Mouse (Mus musculus) spleen, adult 2 months (tissue): Measurements from ENCODE around the gene Vsig8. TPM values are rescaled to one million over a fixed set of nuclear protein-coding genes. Genes with fewer than 3 reads are reported as not detected.

Experiments used
- DNase-seq, 2 experiments: peaks; one replicate each; pipeline versions ENCODE4 v3.0.0 to v3.0.0-alpha.2; 2012 to 2021; ENCODE audit warnings: low spot score in 2 of 2, low read depth in 1 of 2
- H3K27ac ChIP-seq: fragments of 200-500 bp; 2 replicates; pipeline ENCODE4 v1.5.1; 2012; ENCODE audit warnings: low read length, inconsistent platforms; ENCODE audit not compliant: insufficient read depth
- H3K27me3 ChIP-seq: fragments of 200-500 bp; 2 replicates; pipeline ENCODE4 v1.6.1; 2012; ENCODE audit warnings: mild to moderate bottlenecking, moderate library complexity, low read length, inconsistent platforms; ENCODE audit not compliant: control insufficient read depth, insufficient read depth
- H3K36me3 ChIP-seq: fragments of 200-500 bp; 2 replicates; pipeline ENCODE4 v1.6.1; 2012; ENCODE audit warnings: mild to moderate bottlenecking, low read length, inconsistent platforms; ENCODE audit not compliant: control insufficient read depth, insufficient read depth
- H3K4me1 ChIP-seq: fragments of 200-500 bp; 2 replicates; pipeline ENCODE4 v1.6.1; 2011; ENCODE audit warnings: inconsistent platforms; ENCODE audit not compliant: control insufficient read depth, insufficient read depth, insufficient read length
- H3K4me3 ChIP-seq: fragments of 200-500 bp; 2 replicates; pipeline ENCODE4 v1.5.1; 2011; ENCODE audit warnings: mild to moderate bottlenecking, inconsistent platforms; ENCODE audit not compliant: insufficient read depth, insufficient read length; ENCODE audit errors: extremely low read depth
- CTCF ChIP-seq: fragments of 200-500 bp; IDR thresholded peaks from 2 replicates; pipeline ENCODE4 v1.5.1; 2011; ENCODE audit warnings: mild to moderate bottlenecking, inconsistent platforms; ENCODE audit not compliant: insufficient read depth, insufficient read length, insufficient replicate concordance; ENCODE audit errors: extremely low read depth
- POLR2A ChIP-seq: fragments of 200-500 bp; IDR thresholded peaks from 2 replicates; pipeline ENCODE4 v1.6.1; 2011; ENCODE audit warnings: low read depth, low read length, inconsistent platforms
- WGBS: fragments of 180-500 bp; shearing (Covaris S2); methylation state at CpG from one replicate; pipeline ENCODE4 v1.1.7; 2018; 5-methylcytosine and 5-hydroxymethylcytosine counted together
- polyA plus RNA-seq: library from polyadenylated mRNA; depleted of rRNA; stranded (reverse); fragments of >200 nt; gene quantifications from 2 replicates; pipeline ENCODE4 v1.2.3, GENCODE M21; 2012; rRNA removed

Gene Vsig8
- polyA plus RNA-seq, 1 experiment, result 0.09 TPM

- Histone ChIP-seq H3K27me3 (no peaks in the 10 kb centered on the region), H3K27ac (no peak overlapping the region), H3K36me3 (no peaks in the 10 kb centered on the region), H3K4me3 (no peak overlapping the region), H3K4me1 (no peaks in the 10 kb centered on the region)
- no peak for DNase-seq
- 83% methylated on average over 10 of the region's 10 CpGs for WGBS
- TF ChIP-seq POLR2A (no peak), CTCF (no peak)
Observed at GRCm38 (mm10) chr1:172611304-172611703, 55.6 kb downstream of the Vsig8 start.

- H3K36me3 ChIP-seq, result no peaks in the 10 kb centered on the region
- H3K4me1 ChIP-seq, result no peaks in the 10 kb centered on the region
- 30% methylated on average over 1 of the region's 1 CpGs for WGBS
- no peak for TF ChIP-seq POLR2A
- TF ChIP-seq CTCF, result no peak
- H3K27ac ChIP-seq, result no peak overlapping the region
- no peaks in the 10 kb centered on the region for H3K27me3 ChIP-seq
- no peak for DNase-seq
- H3K4me3 ChIP-seq, result no peak overlapping the region
Observed at GRCm38 (mm10) chr1:172612745-172613144, 57.0 kb downstream of the Vsig8 start.

Other genes starting within 250 kb of the Vsig8 start
- gene Kcnj9, start 226.6 kb upstream of the Vsig8 start, polyA plus RNA-seq, result 2.1 and 3.9 TPM in 2 replicates
- gene Kcnj10, start 214.7 kb upstream of the Vsig8 start, polyA plus RNA-seq, result 6.7 and 7.3 TPM in 2 replicates
- gene Pigm, start 179.4 kb upstream of the Vsig8 start, polyA plus RNA-seq, result 8.8 and 11.5 TPM in 2 replicates
- gene Slamf9, start 80.6 kb upstream of the Vsig8 start, polyA plus RNA-seq, result 4.3 and 5.5 TPM in 2 replicates
- 8.6 and 9.0 TPM in 2 replicates for gene Igsf9, start 74.2 kb upstream of the Vsig8 start, polyA plus RNA-seq
- gene Tagln2, start 55.9 kb upstream of the Vsig8 start, polyA plus RNA-seq, result 186 and 208 TPM in 2 replicates
- 0.19 and 0.20 TPM in 2 replicates for gene Cfap45, start 35.1 kb upstream of the Vsig8 start, polyA plus RNA-seq
- 15.8 and 18.6 TPM in 2 replicates for gene Slamf8, start 34.6 kb downstream of the Vsig8 start, polyA plus RNA-seq
- 0.06 TPM in 1 of 2 replicates, not detected in the other for gene Fcrl6, start 46.6 kb downstream of the Vsig8 start, polyA plus RNA-seq
- 10.4 and 11.4 TPM in 2 replicates for gene Dusp23, start 77.0 kb downstream of the Vsig8 start, polyA plus RNA-seq
- gene Crp, start 142.1 kb downstream of the Vsig8 start, polyA plus RNA-seq, result 0.07 TPM in 1 of 2 replicates, not detected in the other